Mouse (Mus musculus) bone marrow macrophage, adult 2 months (primary cell): ENCODE results near the gene Olfr1238.

Source experiments
- CTCF ChIP-seq: IDR thresholded peaks from 2 replicates; pipeline ENCODE4 v1.5.1; 2012; ENCODE audit warnings: low read depth, mild to moderate bottlenecking, low read length, moderate library complexity
- POLR2A ChIP-seq: IDR thresholded peaks from 2 replicates; pipeline ENCODE4 v1.6.1; 2012; ENCODE audit warnings: mild to moderate bottlenecking, low read depth, low read length, borderline replicate concordance

DNA sequence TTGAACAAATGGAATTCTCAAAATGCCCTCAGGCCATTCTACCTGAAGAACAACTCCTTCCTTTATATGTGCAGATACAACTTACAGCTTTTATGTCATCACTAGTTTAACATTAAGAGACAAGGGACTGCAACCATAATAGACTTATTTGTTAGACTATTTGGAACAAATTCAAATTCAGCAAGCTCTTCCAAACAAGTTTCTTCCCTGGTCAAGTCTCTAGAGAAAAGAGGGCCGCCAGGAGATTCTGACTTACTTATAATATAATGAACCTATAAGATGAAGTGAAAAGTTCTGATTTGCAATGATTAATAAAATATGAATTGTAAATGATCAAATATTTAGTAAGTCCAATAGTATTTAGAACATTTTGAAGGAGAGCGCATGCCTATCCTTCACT, at the start of gene Olfr1238:
- TF ChIP-seq CTCF (no peak), POLR2A (no peak)
